Mouse (Mus musculus) left cerebral cortex, postnatal 36 days (tissue): Measurements from ENCODE around the gene Ndufs8. TPM values are rescaled to one million over a fixed set of nuclear protein-coding genes. Genes with fewer than 3 reads are reported as not detected.

Source experiments
- DNase-seq, 2 experiments: peaks; one replicate each; pipeline ENCODE4 v3.0.0; 2021 to 2022; ENCODE audit warnings: low spot score in 2 of 2, mixed read lengths in 1 of 2
- intact Hi-C: fragments of 180-260 bp; cut with DNase I; formaldehyde crosslinking; loops from one replicate; pipeline ENCODE4 v1.15.1; 2025
- total RNA-seq, 2 experiments: library from RNA; stranded (reverse); gene quantifications; 2 replicates each; pipeline ENCODE4 v1.2.3; 2021

Gene Ndufs8
- total RNA-seq, 2 experiments from 2014 or later, result 137 to 152 TPM

DNA sequence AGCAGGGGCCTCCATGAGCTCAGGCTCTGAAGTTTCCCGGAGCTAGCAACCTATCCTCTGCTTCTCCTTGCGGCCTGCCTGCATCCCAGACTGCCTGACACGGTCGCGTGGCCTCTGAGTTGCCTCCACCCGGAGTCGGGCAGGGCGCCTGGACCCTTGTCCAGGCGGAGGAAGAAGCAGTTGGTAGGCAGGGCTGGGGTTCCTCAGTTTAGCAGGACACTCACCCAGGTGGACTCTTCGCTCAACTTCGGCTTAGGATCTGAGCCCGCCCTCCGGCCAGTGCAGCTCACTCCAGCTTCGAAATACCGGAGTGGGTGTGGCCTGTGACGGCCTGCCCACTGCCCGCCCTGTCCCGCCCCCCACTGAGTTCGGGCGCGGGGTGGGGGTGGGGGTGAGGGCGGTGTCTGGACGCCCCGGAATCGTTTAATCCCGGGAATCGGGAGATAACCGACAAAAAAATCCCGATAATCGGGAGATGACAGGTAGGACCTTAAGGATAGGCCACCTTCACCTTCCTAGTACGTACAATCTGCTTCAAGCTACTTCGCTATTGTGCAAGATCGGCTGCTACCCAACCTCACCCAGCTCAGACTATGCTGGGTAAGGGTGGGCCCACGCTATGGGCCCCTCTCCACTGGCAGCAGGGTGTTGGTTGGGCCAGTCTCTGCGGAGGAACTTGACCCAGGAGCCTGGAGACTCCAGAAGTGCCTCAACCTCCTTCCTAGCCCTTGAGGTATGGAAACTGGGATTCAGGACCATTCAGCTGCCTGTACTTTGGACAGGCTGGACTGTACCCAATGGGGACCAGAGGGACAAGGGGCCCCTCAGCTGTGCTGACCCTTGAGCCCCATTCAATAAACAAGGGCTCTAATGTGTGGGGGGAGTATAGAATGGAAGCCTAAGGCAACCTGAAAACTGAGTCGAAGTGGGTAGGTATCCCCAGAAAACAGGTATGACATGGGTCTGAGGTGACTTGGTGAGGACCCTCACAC is 5.5 kb downstream of the Ndufs8 start, which contains the start of gene Tcirg1:
Tcirg1 (minus strand) TSS at position 339 of the 992 bp plus-strand sequence.
- DNase-seq, result peak; percentile 50 to 56

GRCm38 (mm10) chr19:3906326-3906725 is 6.2 kb downstream of the Ndufs8 start:
- intact Hi-C loops, result no loop called here
- DNase-seq, result no peak

More for the DNA sequence above, 5.5 kb downstream of the Ndufs8 start, which contains the start of gene Tcirg1:
- intact Hi-C loops, result no loop called here

DNA sequence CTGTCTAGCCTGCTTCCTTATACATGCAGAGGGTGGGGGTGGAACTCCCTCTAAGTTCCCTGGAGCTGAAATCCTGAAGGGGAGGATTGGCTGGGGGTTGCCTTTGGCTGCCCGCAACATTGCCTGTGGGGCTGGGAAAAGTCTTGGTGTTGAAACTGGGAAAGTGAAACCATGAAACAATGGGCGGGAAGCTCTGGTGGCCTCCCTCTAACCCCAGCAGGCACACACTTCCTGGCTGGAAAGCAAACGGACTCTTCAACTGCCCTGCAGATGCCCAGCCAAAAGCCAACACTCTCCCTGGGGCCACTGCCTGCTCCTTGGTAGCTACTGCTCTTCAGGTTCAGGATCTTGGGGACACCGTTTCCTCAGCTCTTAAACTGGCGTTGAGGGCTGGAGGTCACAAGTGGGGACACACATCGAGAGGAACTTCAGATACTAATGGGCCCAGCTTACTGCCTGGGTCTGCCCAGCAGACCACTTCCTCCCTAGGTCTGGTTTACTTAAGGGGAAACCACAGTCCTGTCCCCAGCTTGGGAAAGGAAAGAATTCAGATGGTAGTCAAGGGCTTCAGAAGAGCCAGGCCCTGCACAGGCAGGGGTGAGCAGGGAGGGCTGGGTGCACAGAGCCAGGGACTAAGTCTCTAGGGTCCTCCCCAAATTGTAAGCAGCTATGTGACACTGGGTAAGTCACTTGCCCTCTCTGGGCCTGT is 7.2 kb downstream of the Ndufs8 start:
- intact Hi-C loops, result no loop called here

GRCm38 (mm10) chr19:3904363-3904675 is 8.3 kb downstream of the Ndufs8 start:
- DNase-seq, result no peak
- intact Hi-C loops, result no loop called here

More for the DNA sequence above, 7.2 kb downstream of the Ndufs8 start:
- no peak for DNase-seq

- intact Hi-C loops, result no loop called here
- DNase-seq, result no peak
Observed at GRCm38 (mm10) chr19:3903648-3904362, 8.8 kb downstream of the Ndufs8 start.

DNA sequence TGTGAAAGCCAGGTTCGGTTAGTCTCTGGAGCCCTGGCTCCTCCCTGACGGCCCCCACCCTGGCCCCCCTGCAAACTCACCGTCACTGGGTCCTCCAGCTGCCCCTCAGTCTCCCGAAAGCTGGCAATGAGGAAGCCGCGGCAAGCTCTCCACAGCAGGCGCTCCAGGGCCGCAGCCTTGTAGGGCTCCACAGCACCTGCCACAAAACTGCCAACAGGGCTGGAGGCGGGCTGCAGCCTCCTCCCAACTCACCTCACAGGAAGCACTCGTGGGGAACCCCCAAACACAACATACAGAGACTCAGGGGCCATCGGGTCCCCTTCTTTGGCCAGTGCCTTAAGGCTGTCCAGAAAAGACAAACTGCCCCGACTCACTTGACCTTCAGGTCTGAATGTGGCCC is 9.6 kb downstream of the Ndufs8 start:
- intact Hi-C loops, result no loop called here

GRCm38 (mm10) chr19:3899618-3900017 is 13.0 kb downstream of the Ndufs8 start:
- no peak for DNase-seq
- intact Hi-C loops, result no loop called here

More for the DNA sequence above, 9.6 kb downstream of the Ndufs8 start:
- no peak for DNase-seq

GRCm38 (mm10) chr19:3898952-3899351 is 13.6 kb downstream of the Ndufs8 start:
- no peak for DNase-seq

GRCm38 (mm10) chr19:3897557-3897956 is 15.0 kb downstream of the Ndufs8 start:
- intact Hi-C loops, result no loop called here
- DNase-seq, result no peak

More at GRCm38 (mm10) chr19:3898952-3899351, 13.6 kb downstream of the Ndufs8 start:
- intact Hi-C loops, result no loop called here

- intact Hi-C loops, result no loop called here
- no peak for DNase-seq
Observed at GRCm38 (mm10) chr19:3896208-3896607, 16.4 kb downstream of the Ndufs8 start.

DNA sequence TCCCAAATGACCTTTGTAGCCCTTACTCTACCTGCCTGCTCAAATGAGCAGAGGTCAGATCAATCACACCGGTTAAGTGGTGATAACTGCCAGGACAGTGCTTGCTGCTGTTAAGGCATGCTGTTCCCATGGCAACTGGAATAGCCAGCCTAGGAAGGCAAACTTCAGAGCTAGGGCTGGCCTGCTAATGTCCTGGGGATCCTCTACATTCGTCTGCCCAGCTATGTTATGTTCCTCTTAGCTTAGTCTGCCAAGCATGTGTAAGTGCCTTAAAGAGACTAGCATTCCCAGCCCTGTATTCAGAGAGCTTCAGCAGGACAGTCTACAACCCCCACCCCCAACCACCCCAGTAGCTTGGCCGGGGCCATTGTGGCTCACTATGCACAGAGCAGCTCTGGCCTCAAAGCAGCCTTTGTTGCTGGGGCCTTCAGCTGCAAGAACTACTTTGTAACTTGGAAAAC is 17.4 kb downstream of the Ndufs8 start:
- DNase-seq, result no peak
- intact Hi-C loops, result no loop called here

- DNase-seq, result no peak
- intact Hi-C loops, result no loop called here
Observed at GRCm38 (mm10) chr19:3894294-3894693, 18.3 kb downstream of the Ndufs8 start.

DNA sequence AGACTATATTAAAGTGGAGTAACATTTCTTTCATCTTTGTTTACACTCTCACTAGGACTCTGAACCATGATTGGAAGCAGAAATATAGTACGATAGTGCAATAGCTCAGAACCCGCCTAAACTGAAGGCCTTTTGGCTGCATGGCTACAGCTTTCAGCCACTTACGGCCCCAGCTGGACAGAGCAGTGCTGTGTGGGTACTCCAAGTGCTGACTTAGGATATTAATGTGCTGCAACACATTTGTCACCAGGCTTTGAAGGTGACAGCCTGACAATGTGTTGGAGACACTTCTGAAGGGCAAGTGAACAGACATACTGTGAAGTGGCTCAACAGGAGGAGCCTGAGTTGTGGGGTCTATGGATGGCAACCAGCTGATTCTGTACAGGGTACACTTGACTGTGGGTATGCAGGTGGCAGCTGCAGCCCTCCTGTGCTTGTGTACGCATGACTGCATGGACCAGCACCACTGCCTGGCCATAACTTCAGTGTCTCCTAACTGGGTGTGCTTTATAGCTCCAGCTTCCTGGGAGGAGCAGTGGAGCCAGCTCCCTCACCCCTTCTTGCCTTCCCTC is 18.9 kb downstream of the Ndufs8 start:
- intact Hi-C loops, result no loop called here
- no peak for DNase-seq

DNA sequence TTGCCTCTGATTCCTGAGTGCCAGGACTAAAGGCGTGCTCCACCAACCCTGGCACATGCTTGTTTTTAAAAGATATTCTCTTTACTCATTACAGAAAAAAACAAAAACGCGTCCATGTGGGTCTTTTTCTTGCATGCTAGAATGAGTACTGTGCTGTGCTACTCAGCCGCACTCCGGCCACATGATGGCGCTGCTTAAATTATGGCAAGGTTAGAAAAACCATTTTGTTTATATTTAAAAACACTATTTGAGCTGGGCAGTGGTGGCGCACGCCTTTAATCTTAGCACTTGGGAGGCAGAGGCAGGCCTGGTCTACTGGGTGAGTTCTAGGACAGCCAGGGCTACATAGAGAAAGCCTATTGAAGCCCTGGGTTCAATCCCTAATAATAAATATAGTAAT is 22.4 kb downstream of the Ndufs8 start:
- intact Hi-C loops, result no loop called here
- DNase-seq, result no peak

DNA sequence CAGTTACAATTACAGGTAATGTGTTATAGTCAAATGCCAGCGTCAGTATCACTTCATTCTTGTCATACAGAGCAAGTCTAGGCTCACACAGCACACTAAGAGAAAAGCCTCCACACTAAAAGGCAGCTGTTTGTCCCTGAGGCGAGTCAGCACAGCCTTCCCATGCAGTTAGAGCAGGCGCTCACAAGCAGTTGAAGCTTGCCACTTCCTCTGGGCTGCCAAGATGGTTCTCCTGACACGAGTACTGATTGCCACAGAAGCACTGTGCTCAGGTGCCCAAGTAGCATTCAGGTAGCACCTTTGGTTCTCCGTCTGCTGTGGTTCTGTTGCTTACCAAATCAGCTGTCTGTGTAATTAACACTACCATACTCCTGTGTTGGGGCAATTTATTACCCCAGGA is 23.5 kb downstream of the Ndufs8 start:
- intact Hi-C loops, result no loop called here

DNA sequence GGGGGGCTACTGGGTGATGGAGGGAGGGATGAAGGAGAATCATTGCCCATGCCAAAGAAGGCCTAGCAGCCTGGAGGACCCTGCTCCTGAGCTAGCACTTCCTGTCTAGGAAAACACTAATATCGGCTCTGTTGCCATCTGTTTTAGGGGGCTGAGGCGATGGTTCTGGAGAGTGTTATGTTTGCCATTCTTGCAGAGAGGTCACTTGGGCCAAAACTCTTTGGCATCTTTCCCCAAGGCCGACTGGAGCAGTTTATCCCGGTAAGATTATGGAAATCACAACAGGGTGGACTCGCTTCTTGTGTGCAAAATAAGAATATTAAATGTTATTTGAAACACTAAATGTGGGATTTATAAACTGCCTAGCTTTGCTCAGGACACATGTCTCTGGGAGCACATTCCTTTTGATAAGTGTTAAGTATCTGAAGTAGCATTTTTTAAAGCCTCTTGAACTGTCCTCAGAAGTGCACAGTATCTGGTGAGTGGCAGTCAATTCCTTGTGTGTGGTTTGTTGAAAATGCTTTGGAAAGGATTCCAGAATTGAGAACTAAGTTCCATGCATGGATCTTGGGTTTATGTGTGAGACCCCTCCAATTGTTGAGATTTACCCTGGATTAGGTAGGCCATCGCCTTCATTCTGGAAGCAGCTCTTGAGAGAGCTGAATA is 28.1 kb downstream of the Ndufs8 start:
- no peak for DNase-seq
- intact Hi-C loops, result no loop called here

More for the DNA sequence above, 23.5 kb downstream of the Ndufs8 start:
- DNase-seq, result no peak

DNA sequence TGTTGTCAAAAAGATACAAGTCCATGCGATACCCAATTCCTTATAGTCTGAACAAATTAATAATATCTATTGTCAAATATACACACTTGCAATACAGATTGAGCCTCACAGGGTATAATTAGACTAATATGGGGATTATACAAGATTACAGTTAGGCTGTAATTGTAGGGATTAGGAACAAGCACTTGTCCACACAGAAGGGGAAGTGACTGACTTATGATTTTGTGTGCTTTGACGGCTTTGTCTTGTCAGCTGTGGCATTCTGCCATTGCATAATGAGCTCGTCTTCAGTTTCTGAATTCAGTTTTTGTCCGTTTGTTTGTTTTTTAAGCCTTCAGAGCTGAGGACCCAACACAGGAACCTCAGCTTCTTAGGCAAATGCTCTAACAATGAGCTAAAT is 30.4 kb downstream of the Ndufs8 start:
- DNase-seq, result no peak
- intact Hi-C loops, result no loop called here

DNA sequence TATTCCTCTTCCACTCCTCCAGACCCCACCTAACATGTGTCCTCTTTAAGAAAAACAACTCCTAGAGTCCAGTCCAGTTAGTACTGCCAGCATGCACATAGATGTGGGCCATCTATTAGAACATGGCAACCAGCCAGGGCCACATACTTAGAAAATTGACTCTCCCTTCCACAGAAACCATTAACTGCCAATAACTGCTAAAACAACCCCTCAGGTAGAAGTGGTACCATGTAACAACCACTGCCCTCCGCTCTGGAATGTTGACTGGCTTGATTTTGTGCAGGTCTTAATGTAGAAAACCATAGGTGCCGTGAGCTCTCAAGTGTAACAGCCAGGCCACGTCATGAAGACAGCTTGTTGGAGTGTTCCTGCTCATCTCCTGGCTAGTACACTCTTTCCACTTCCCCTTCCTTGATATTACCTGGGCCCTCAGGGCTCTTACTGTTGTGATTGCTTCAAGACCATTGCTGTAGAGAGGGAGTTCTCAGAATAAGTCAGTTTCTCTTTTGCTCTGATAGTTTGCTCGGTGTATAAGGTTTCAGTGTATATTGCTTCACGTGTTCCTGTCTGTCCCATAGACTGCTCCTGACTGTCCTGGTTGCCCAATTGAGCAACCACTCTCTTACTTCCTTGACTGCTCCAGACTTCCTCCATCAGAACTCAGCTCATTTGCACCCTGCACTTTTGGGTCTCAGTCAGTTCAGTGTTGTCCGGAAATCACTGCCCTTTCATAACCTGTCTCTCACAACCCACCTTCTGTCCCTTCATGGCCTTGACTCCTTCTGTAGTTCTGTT is 32.3 kb downstream of the Ndufs8 start:
- DNase-seq, result no peak
- intact Hi-C loops, result no loop called here
